Mouse (Mus musculus) MN1 (cell line): Measurements from ENCODE around the gene Pfkfb1.

ENCODE experiments used
- DNase-seq: peaks from one replicate; pipeline ENCODE4 v3.0.0-alpha.2; 2016; ENCODE audit warnings: low spot score

Gene Pfkfb1

DNA sequence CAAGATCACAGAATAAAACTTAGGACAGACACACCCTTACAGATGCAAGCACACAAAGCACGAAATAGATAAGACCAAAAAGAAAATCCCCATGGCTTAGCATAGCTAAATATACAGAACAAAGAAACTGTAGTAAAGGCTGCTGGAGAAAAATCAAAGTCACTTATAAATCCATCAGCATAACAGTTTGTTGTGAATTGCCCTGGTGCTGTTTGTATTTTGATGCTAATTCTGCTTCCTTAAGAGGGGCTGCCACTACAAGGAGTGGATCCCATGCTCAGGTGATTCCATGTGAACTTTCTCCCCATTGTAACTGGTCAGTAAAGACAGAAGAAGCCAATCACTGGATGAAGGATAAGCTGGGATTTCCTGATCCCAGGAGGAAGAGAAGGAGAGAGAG, 89.5 kb downstream of the Pfkfb1 start:
- DNase-seq = no peak
